Mouse (Mus musculus) cerebellum, adult 2 months (tissue): Measurements from ENCODE around the gene Rere.
"Not testable (repeated sequence)": the region's sequence is repeated elsewhere in the genome, so short reads cannot be mapped to it uniquely, and the experiment has no call there.

ENCODE experiments used
- CTCF ChIP-seq: fragments of 200-500 bp; IDR thresholded peaks from 2 replicates; pipeline ENCODE4 v1.5.1; 2011; ENCODE audit warnings: low read depth, mild to moderate bottlenecking, control low read depth, low read length, moderate library complexity, borderline replicate concordance; ENCODE audit not compliant: insufficient read depth
- POLR2A ChIP-seq: fragments of 200-500 bp; IDR thresholded peaks from 2 replicates; pipeline ENCODE4 v1.6.1; 2011; ENCODE audit warnings: low read length, control low read depth, borderline replicate concordance; ENCODE audit not compliant: insufficient read depth

- not testable (repeated sequence) for TF ChIP-seq POLR2A, CTCF
Observed at GRCm38 (mm10) chr4:150270718-150271117, 10.7 kb upstream of the Rere start.
